Mouse (Mus musculus): ENCODE data around the gene Gm17268. TPM values are rescaled to one million over a fixed set of nuclear protein-coding genes. Genes with fewer than 3 reads are reported as not detected.

Gene Gm17268
- polyA plus RNA-seq, 1 experiment from 2014 or later: not detected

DNA sequence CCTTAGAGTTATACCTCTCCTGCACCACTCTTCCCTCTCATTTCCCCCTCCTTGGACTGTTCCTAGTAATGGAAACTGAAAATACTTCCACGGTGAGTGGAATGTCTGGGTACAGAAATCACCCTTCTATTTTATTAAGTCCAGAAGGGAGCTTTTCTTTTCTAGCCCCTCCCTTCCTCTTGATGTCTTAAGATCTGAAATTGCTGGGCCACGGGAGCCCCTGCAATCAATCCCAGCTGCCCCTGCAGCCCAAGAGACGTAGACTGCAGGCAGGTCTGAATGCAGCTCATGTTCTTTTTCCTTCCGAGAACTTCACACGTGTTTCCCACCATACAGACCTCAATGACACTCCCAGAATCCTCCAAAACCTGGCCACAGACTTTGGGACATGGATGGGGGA, 37.8 kb downstream of the Gm17268 start:
- Histone ChIP-seq H3K4me3 (ENCODE audit: low read depth, low read length) (no peak overlapping the region), H3K4me1 (replicated peaks; ENCODE audit: control insufficient read depth, insufficient read depth, low read length) (no peaks in the 10 kb centered on the region), H3K4me2 (replicated peaks; ENCODE audit: low read depth, low read length) (no peak overlapping the region), H3K27ac (ENCODE audit: low read depth, low read length) (no peak overlapping the region), H3K27me3 (ENCODE audit: control insufficient read depth, insufficient read depth, low read length) (no peaks in the 10 kb centered on the region), H3K9ac (ENCODE audit: low read depth, low read length) (no peak overlapping the region), H3K36me3 (ENCODE audit: control insufficient read depth, insufficient read depth, low read length) (no peaks in the 10 kb centered on the region), H3K9me3 (ENCODE audit: control insufficient read depth, low read length) (no peaks in the 10 kb centered on the region)
- DNase-seq (ENCODE audit: low spot score) (no peak), ATAC-seq (ENCODE audit: low FRiP score) (no peak)
- 65% methylated on average over 5 of the region's 5 CpGs for WGBS

DNA sequence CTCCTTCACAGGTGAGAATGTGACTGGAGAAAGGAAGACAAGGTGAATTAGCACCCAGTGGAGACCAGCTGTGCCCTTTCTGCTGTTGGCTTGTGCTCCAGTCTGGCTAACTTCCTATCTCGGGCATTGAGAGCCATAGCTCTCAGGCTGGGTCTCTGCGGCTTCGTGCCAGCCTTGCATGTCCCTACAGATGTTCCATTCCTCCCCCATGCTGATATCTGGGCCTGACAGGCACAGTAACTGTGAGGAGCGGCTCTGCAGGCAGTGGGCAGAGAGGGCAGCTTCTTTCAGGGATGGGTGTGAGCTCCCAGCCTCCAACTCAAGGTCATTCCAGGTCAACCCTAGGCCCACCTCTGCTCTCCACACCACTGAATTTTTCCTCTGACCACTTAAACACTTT, 38.9 kb downstream of the Gm17268 start:
- no peak for DNase-seq (ENCODE audit: low spot score)
- H3K27ac ChIP-seq (ENCODE audit: low read depth, low read length): no peak overlapping the region
- no peaks in the 10 kb centered on the region for H3K27me3 ChIP-seq (ENCODE audit: control insufficient read depth, insufficient read depth, low read length)
- ATAC-seq (ENCODE audit: low FRiP score): no peak
- no peaks in the 10 kb centered on the region for H3K36me3 ChIP-seq (ENCODE audit: control insufficient read depth, insufficient read depth, low read length)
- 80% methylated on average over 4 of the region's 4 CpGs for WGBS
- H3K4me2 ChIP-seq (replicated peaks; ENCODE audit: low read depth, low read length): no peak overlapping the region
- no peaks in the 10 kb centered on the region for H3K4me1 ChIP-seq (replicated peaks; ENCODE audit: control insufficient read depth, insufficient read depth, low read length)
- H3K9ac ChIP-seq (ENCODE audit: low read depth, low read length): no peak overlapping the region
- H3K9me3 ChIP-seq (ENCODE audit: control insufficient read depth, low read length): no peaks in the 10 kb centered on the region
- no peak overlapping the region for H3K4me3 ChIP-seq (ENCODE audit: low read depth, low read length)

DNA sequence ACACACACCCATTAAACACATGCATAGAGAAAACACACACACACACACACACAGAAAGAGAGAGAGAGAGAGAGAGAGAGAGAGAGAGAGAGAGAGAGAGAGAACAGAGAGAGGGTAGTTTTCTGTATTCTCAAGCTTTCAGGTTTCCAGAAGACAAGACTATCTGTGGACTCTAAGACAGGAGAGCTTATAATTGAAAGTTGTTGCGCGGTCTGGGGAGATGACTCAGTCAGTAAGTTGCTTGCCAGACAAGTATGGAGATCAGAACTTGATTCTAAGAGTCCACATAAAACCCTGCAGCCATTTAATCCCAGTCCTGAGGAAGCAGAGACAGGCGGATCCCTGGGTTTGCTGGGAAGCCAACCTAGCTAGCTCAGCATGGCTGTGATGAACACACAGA, 39.7 kb downstream of the Gm17268 start:
- Histone ChIP-seq H3K36me3 (ENCODE audit: control insufficient read depth, insufficient read depth, low read length) (no peaks in the 10 kb centered on the region), H3K4me3 (ENCODE audit: low read depth, low read length) (no peak overlapping the region), H3K9ac (ENCODE audit: low read depth, low read length) (no peak overlapping the region), H3K27me3 (ENCODE audit: control insufficient read depth, insufficient read depth, low read length) (no peaks in the 10 kb centered on the region), H3K9me3 (ENCODE audit: control insufficient read depth, low read length) (no peaks in the 10 kb centered on the region), H3K4me2 (replicated peaks; ENCODE audit: low read depth, low read length) (no peak overlapping the region), H3K4me1 (replicated peaks; ENCODE audit: control insufficient read depth, insufficient read depth, low read length) (no peaks in the 10 kb centered on the region), H3K27ac (ENCODE audit: low read depth, low read length) (no peak overlapping the region)
- ATAC-seq (ENCODE audit: low FRiP score) (no peak), DNase-seq (ENCODE audit: low spot score) (no peak)
- 87% methylated on average over 3 of the region's 3 CpGs for WGBS

DNA sequence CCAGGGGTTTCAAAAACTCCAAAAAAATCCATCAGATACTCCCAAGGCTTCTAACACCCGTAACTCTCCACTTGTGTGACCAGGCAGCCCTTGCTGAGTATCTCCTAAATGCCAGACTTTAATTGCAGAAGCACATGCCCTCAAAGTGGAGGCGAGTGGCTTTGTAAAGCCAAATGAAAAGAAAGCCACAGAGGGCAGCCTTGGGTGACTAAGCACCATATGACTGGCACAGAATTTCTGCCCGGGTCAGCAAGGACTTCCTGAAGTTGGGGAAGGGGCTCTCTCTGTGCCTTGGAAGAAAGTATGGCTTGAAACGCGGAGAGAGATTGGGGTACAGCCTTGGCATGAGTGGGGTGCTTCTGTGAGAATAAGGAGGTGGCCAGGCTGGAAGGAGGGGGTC, 41.3 kb downstream of the Gm17268 start:
- H3K27ac ChIP-seq (ENCODE audit: low read depth, low read length): no peak overlapping the region
- ATAC-seq (ENCODE audit: low FRiP score): no peak
- no peak overlapping the region for H3K4me3 ChIP-seq (ENCODE audit: low read depth, low read length)
- no peaks in the 10 kb centered on the region for H3K4me1 ChIP-seq (replicated peaks; ENCODE audit: control insufficient read depth, insufficient read depth, low read length)
- DNase-seq (ENCODE audit: low spot score): no peak
- WGBS: 93% methylated on average over 5 of the region's 5 CpGs
- no peaks in the 10 kb centered on the region for H3K27me3 ChIP-seq (ENCODE audit: control insufficient read depth, insufficient read depth, low read length)
- H3K9ac ChIP-seq (ENCODE audit: low read depth, low read length): no peak overlapping the region
- H3K4me2 ChIP-seq (replicated peaks; ENCODE audit: low read depth, low read length): no peak overlapping the region
- H3K9me3 ChIP-seq (ENCODE audit: control insufficient read depth, low read length): no peaks in the 10 kb centered on the region
- H3K36me3 ChIP-seq (ENCODE audit: control insufficient read depth, insufficient read depth, low read length): no peaks in the 10 kb centered on the region

DNA sequence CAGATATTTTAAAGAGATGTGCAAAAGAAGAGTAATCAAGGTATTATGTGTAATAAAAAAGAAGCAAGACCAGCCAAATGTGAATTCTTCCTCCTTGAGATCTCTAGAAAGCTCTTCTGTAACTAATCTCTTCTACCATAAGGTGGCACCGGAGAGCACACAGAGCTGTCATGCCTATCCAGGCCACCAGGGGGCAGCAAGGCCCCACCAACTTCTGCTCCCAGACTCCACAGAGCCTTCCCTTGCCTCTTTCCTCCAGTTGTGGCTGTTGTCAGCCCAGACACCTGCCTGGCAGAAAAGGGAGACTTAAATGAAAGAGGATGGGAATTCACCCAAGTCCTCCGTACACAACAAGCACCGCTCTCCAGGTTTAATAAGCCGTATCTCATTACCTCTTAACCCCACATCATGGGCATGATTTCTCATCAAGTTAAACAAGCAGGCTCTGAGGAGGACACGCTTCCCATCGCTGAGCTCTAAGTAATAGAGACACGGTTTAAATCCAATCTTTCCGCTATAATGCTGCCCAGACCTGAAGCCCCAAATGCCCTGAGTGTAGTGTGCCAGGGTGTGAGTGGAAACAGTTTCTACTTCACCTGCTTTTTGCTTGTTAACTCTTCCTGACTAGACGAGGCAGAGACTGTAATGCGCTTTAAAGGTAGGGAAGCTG, 42.1 kb downstream of the Gm17268 start:
- DNase-seq (ENCODE audit: low spot score): peak; percentile 87
- H3K4me3 ChIP-seq (ENCODE audit: low read depth, low read length): no peak overlapping the region
- H3K27me3 ChIP-seq (ENCODE audit: control insufficient read depth, insufficient read depth, low read length): no peaks in the 10 kb centered on the region
- H3K27ac ChIP-seq (ENCODE audit: low read depth, low read length): no peak overlapping the region
- no peaks in the 10 kb centered on the region for H3K36me3 ChIP-seq (ENCODE audit: control insufficient read depth, insufficient read depth, low read length)
- 73% methylated on average over 10 of the region's 10 CpGs for WGBS
- no peak for ATAC-seq (ENCODE audit: low FRiP score)
- no peak overlapping the region for H3K4me2 ChIP-seq (replicated peaks; ENCODE audit: low read depth, low read length)
- H3K9me3 ChIP-seq (ENCODE audit: control insufficient read depth, low read length): no peaks in the 10 kb centered on the region
- H3K4me1 ChIP-seq (replicated peaks; ENCODE audit: control insufficient read depth, insufficient read depth, low read length): no peaks in the 10 kb centered on the region
- H3K9ac ChIP-seq (ENCODE audit: low read depth, low read length): no peak overlapping the region

DNA sequence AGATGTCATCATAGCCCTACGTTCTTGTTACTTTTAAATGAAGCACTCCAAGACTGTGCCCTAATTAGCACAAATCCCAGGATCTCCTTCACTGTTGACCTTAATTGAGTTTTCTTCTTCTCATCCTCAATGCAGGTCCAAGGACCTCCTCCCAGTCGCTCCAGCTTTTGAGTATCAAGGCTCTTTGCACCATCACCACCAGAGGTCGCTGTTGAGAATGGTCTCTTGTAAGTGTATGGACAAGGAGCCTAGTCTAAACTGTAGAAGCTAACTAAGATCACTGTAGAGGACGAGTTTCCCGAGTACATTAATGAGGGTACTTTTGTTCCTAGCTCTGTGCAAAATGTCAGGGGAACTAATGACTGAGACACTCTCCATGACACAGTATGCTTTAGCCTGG, 55.2 kb downstream of the Gm17268 start:
- no peak overlapping the region for H3K4me3 ChIP-seq (ENCODE audit: low read depth, low read length)
- no peaks in the 10 kb centered on the region for H3K27me3 ChIP-seq (ENCODE audit: control insufficient read depth, insufficient read depth, low read length)
- no peaks in the 10 kb centered on the region for H3K4me1 ChIP-seq (replicated peaks; ENCODE audit: control insufficient read depth, insufficient read depth, low read length)
- no peaks in the 10 kb centered on the region for H3K36me3 ChIP-seq (ENCODE audit: control insufficient read depth, insufficient read depth, low read length)
- no peak for ATAC-seq (ENCODE audit: low FRiP score)
- no peak overlapping the region for H3K4me2 ChIP-seq (replicated peaks; ENCODE audit: low read depth, low read length)
- no peak overlapping the region for H3K9ac ChIP-seq (ENCODE audit: low read depth, low read length)
- DNase-seq (ENCODE audit: low spot score): peak; percentile 81
- no peaks in the 10 kb centered on the region for H3K9me3 ChIP-seq (ENCODE audit: control insufficient read depth, low read length)
- WGBS: 49% methylated on average over 5 of the region's 5 CpGs
- H3K27ac ChIP-seq (ENCODE audit: low read depth, low read length): no peak overlapping the region

DNA sequence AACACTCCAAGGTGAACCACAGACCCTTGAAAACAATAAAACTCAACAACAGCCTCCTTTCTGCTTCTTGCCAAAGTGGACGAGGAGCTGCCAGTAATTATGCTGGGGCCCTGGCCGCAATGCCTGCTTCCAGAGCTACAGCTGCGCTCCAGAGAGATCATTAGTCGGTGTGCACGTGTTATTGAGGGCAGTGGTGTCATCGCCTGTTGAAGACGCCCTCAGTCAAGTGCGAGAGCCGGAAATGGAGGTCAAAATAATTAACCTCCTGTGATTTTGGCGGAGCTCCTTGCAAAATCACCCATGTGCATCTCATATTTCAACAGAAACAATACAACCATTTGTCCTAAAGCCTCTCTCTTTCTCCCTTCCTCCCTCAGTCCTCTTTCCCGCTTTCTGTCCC, 56.2 kb downstream of the Gm17268 start:
- peak; percentile 23 for DNase-seq (ENCODE audit: low spot score)
- H3K36me3 ChIP-seq (ENCODE audit: control insufficient read depth, insufficient read depth, low read length): no peaks in the 10 kb centered on the region
- H3K4me2 ChIP-seq (replicated peaks; ENCODE audit: low read depth, low read length): no peak overlapping the region
- no peaks in the 10 kb centered on the region for H3K4me1 ChIP-seq (replicated peaks; ENCODE audit: control insufficient read depth, insufficient read depth, low read length)
- 43% methylated on average over 11 of the region's 11 CpGs for WGBS
- H3K27me3 ChIP-seq (ENCODE audit: control insufficient read depth, insufficient read depth, low read length): no peaks in the 10 kb centered on the region
- H3K27ac ChIP-seq (ENCODE audit: low read depth, low read length): no peak overlapping the region
- no peak overlapping the region for H3K9ac ChIP-seq (ENCODE audit: low read depth, low read length)
- no peak overlapping the region for H3K4me3 ChIP-seq (ENCODE audit: low read depth, low read length)
- H3K9me3 ChIP-seq (ENCODE audit: control insufficient read depth, low read length): no peaks in the 10 kb centered on the region
- no peak for ATAC-seq (ENCODE audit: low FRiP score)

Other genes starting within 250 kb of the Gm17268 start
- gene 5530401A14Rik, start 177.9 kb downstream of the Gm17268 start, polyA plus RNA-seq (2014; fragmentation: Nextera tagmentation; extraction: Ambion mirVana): 0.10 and 0.25 TPM in 2 replicates
- 1.3 and 1.7 TPM in 2 replicates for gene Asic2, start 70.1 kb downstream of the Gm17268 start, polyA plus RNA-seq (2014; fragmentation: Nextera tagmentation; extraction: Ambion mirVana)
- gene Ccl2, start 3.0 kb downstream of the Gm17268 start, polyA plus RNA-seq (2014; fragmentation: Nextera tagmentation; extraction: Ambion mirVana): 2.3 and 2.4 TPM in 2 replicates
- gene Ccl7, start 7.2 kb upstream of the Gm17268 start, polyA plus RNA-seq (2014; fragmentation: Nextera tagmentation; extraction: Ambion mirVana): 1.0 TPM in 1 of 2 replicates, not detected in the other
- not detected in 2 replicates for gene Ccl11, start 19.3 kb upstream of the Gm17268 start, polyA plus RNA-seq (2014; fragmentation: Nextera tagmentation; extraction: Ambion mirVana)
- gene Ccl12, start 63.3 kb upstream of the Gm17268 start, polyA plus RNA-seq (2014; fragmentation: Nextera tagmentation; extraction: Ambion mirVana): 1.1 and 1.2 TPM in 2 replicates
- not detected in 2 replicates for gene Ccl8, start 76.6 kb upstream of the Gm17268 start, polyA plus RNA-seq (2014; fragmentation: Nextera tagmentation; extraction: Ambion mirVana)